Mouse (Mus musculus): Measurements from ENCODE around the gene B4galt4. TPM values are rescaled to one million over a fixed set of nuclear protein-coding genes. Genes with fewer than 3 reads are reported as not detected.

B4galt4 gene
- total and polyA plus RNA-seq, 3 experiments: not detected

DNA sequence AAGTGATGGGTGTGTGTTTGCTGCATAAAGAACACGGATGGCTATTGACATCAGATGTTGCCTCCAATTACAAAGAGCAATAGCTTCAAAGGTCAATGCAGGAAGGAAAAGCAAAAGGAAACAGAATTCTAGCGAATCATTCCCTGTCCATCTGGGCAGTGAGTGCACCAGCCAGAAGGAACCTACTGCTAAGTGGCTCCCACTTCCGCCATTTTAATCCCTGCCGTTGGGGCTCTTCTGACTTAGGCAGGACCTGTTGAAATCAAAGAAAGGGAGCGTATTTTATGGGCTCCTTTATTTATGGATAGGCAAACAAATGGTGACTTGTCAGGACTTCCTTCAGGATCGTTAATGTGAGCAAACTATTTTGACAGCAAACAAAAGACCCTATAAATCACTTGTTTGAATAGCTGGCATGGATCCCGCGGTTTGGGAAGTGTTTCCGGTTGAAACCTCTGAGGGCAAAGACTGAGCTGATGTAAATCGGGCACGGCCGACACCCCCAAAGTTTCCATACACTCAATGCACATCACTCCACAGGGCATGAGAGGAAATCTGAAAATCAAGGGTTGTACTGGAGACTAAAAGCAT is 30.9 kb downstream of the B4galt4 start:
- H3K4me2 ChIP-seq (ENCODE audit: insufficient read depth, low read depth, poor library complexity, severe bottlenecking): peak overlapping the region; percentile 37; the same call in 1 of the 2 replicates
- TF ChIP-seq RAD21 (IDR thresholded peaks at IDR 0.05; ENCODE audit: low read depth, low read length) (no peak), EP300 (IDR thresholded peaks at IDR 0.05; ENCODE audit: low read length) (no peak), MAX (IDR thresholded peaks at IDR 0.05; ENCODE audit: low read length) (no peak), UBTF (IDR thresholded peaks at IDR 0.05; ENCODE audit: low read depth, low read length) (no peak), ZNF384 (IDR thresholded peaks at IDR 0.05; ENCODE audit: low read depth, low read length) (no peak), NRF1 (IDR thresholded peaks at IDR 0.05; ENCODE audit: low read depth, low read length) (no peak), USF1 (IDR thresholded peaks at IDR 0.05; ENCODE audit: low read depth, low read length) (no peak), E2F4 (IDR thresholded peaks at IDR 0.05; ENCODE audit: insufficient replicate concordance, low read depth, low read length) (no peak), SIN3A (IDR thresholded peaks at IDR 0.05; ENCODE audit: low read length) (no peak), ZMIZ1 (IDR thresholded peaks at IDR 0.05; ENCODE audit: low read depth, low read length) (no peak), ZKSCAN1 (IDR thresholded peaks at IDR 0.05; ENCODE audit: borderline replicate concordance, low read depth, low read length) (no peak), HCFC1 (IDR thresholded peaks at IDR 0.05; ENCODE audit: low read depth, low read length) (no peak)
- dilution Hi-C loops (cut with MboI; ENCODE audit: extremely low pct_ligation_motif_present, extremely low pct_unique_long_range_greater_than_20kb, low sequenced_read_pairs): no loop called here

DNA sequence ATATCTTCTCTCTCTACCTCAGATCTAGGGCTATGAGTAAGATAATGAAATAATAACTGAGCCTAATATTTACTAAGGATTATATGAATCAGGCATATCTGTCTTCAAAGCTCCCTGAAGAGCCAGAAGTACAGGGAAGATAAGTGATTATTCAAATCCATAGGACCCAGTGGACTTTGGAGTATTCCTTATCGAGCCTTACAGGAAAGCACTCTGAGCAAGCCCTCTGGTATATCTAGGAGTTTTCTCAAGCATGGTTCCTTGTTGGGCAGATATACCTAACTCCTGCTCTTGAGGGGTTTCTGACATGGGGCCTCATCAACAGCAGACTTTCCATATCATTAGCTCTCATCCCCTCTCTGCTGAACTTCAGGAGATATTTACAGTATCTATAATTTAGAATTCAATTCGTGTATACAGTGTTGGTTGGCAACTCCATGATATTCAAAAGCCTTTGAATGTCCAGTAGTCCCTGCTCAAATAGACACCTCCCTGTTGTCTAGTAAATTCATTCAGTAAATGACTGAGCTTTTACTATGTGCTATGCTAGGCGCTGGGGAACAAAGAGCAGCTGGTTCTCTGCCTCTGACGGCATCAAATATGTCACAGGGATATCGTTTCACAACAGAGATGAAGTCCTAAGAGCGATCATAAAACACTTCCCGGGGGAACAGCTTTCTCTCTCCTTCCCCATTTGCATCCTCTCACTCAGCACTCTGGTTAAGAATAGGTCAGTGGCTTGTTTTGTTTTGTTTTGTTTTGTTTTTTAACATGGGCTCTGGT is 33.1 kb downstream of the B4galt4 start:
- Histone ChIP-seq H3K27ac (ENCODE audit: insufficient read depth, low read depth) (no peak overlapping the region), H3K9ac (ENCODE audit: insufficient read depth, low read depth) (no peak overlapping the region), H3K4me2 (ENCODE audit: insufficient read depth, low read depth, poor library complexity, severe bottlenecking) (no peak overlapping the region), H3K27me3 (replicated peaks) (peaks cover 5% of the 10 kb centered on the region), H3K9me3 (replicated peaks; ENCODE audit: low read length) (no peaks in the 10 kb centered on the region), H3K79me2 (replicated peaks; ENCODE audit: control insufficient read depth, extremely low read depth, insufficient read depth, poor library complexity, severe bottlenecking) (no peaks in the 10 kb centered on the region), H3K36me3 (replicated peaks in 1 of 2; ENCODE audit: control insufficient read depth in 1 of 2, insufficient read depth in 1 of 2, low read length in 1 of 2) (no peaks in the 10 kb centered on the region), H3K4me1 (ENCODE audit: control insufficient read depth in 1 of 2, insufficient read depth in 2 of 2) (no peaks in the 10 kb centered on the region), H3K4me3 (replicated peaks in 1 of 3; ENCODE audit: low read depth in 2 of 3, low read length in 2 of 3, poor library complexity in 1 of 3) (no peak overlapping the region)
- dilution Hi-C loops (cut with MboI; ENCODE audit: extremely low pct_ligation_motif_present, extremely low pct_unique_long_range_greater_than_20kb, low sequenced_read_pairs): no loop called here
- in situ Hi-C loops (cut with MboI; ENCODE audit: low pct_ligation_motif_present, low pct_unique_long_range_greater_than_20kb, low sequenced_read_pairs): no loop called here
- DNase-seq (ENCODE audit: extremely low read depth): no peak
- TF ChIP-seq ELF1 (IDR thresholded peaks at IDR 0.05; ENCODE audit: low read depth, low read length): no peak
- TF ChIP-seq MEF2A (IDR thresholded peaks at IDR 0.05; ENCODE audit: borderline replicate concordance, low read depth, low read length): no peak
- TF ChIP-seq SMC3 (IDR thresholded peaks at IDR 0.05; ENCODE audit: low read depth, low read length): no peak
- no peak for TF ChIP-seq GABPA (IDR thresholded peaks at IDR 0.05; ENCODE audit: insufficient replicate concordance, low read depth, low read length)
- no peak for TF ChIP-seq KAT2A (IDR thresholded peaks at IDR 0.05; ENCODE audit: insufficient replicate concordance, low read length)
- no peak for TF ChIP-seq UBTF (IDR thresholded peaks at IDR 0.05; ENCODE audit: low read depth, low read length)
- TF ChIP-seq ETS1 (conservative IDR thresholded peaks at IDR 0.05; ENCODE audit: low read depth, low read length): no peak
- no peak for TF ChIP-seq MXI1 (IDR thresholded peaks at IDR 0.05; ENCODE audit: low read depth, low read length)
- no peak for TF ChIP-seq HCFC1 (IDR thresholded peaks at IDR 0.05; ENCODE audit: low read depth, low read length)
- no peak for TF ChIP-seq SIN3A (IDR thresholded peaks at IDR 0.05; ENCODE audit: low read length)

More for the DNA sequence above, 30.9 kb downstream of the B4galt4 start:
- Histone ChIP-seq H3K9ac (ENCODE audit: insufficient read depth, low read depth) (no peak overlapping the region), H3K27ac (ENCODE audit: insufficient read depth, low read depth) (no peak overlapping the region), H3K4me1 (ENCODE audit: control insufficient read depth in 1 of 2, insufficient read depth in 2 of 2) (no peaks in the 10 kb centered on the region), H3K4me3 (replicated peaks in 1 of 3; ENCODE audit: low read depth in 2 of 3, low read length in 2 of 3, poor library complexity in 1 of 3) (no peak overlapping the region), H3K36me3 (replicated peaks in 1 of 2; ENCODE audit: control insufficient read depth in 1 of 2, insufficient read depth in 1 of 2, low read length in 1 of 2) (no peaks in the 10 kb centered on the region), H3K79me2 (replicated peaks; ENCODE audit: control insufficient read depth, extremely low read depth, insufficient read depth, poor library complexity, severe bottlenecking) (no peaks in the 10 kb centered on the region), H3K27me3 (replicated peaks) (peaks cover 5% of the 10 kb centered on the region), H3K9me3 (replicated peaks; ENCODE audit: low read length) (no peaks in the 10 kb centered on the region)
- in situ Hi-C loops (cut with MboI; ENCODE audit: low pct_ligation_motif_present, low pct_unique_long_range_greater_than_20kb, low sequenced_read_pairs): no loop called here
- no peak for DNase-seq (ENCODE audit: extremely low read depth)

Measured in CH12.LX (cell line).